Comparison of ENCODE assay signal across 8 mouse cellular contexts in genomic region chr11:95311425-95311807, GRCm38 (mm10). TPM values are rescaled to one million over a fixed set of nuclear protein-coding genes. Genes with fewer than 3 reads are reported as not detected.
DNase-seq lines count a peak whose midpoint lies in the region; ATAC-seq lines count a peak whose summit lies in the region.

No protein-coding gene starts in this region.

- WGBS in heart, embryonic 15.5 days, result 39% methylated on average over 5 of the region's 5 CpGs
- WGBS in hindbrain, embryonic 12.5 days, result 23% methylated on average over 5 of the region's 5 CpGs
- WGBS in midbrain, embryonic 11.5 days, result 15% methylated on average over 5 of the region's 5 CpGs

- DNase-seq in heart, adult 9 months (ENCODE audit: low spot score in 2 of 2), result no peak
- DNase-seq in WW6 (ENCODE audit: low read depth, low spot score), result peak; percentile 78
- no peak for DNase-seq in midbrain, embryonic 11.5 days (ENCODE audit: low spot score, missing footprints)
- no peak for DNase-seq in right cerebral cortex, postnatal 25 days
- DNase-seq in right cerebral cortex, adult 18-20 months, result no peak
- no peak for DNase-seq in natural killer cell, adult 2 months (ENCODE audit: low spot score in 2 of 2)

- H3K9me3 ChIP-seq in heart, embryonic 15.5 days (replicated peaks), result no peaks in the 10 kb centered on the region
- no peaks in the 10 kb centered on the region for H3K9me3 ChIP-seq in hindbrain, embryonic 12.5 days (replicated peaks)
- no peaks in the 10 kb centered on the region for H3K9me3 ChIP-seq in midbrain, embryonic 11.5 days (ENCODE audit: control insufficient read depth, low read length)

- H3K4me1 ChIP-seq in heart, embryonic 15.5 days (replicated peaks), result peaks cover 25% of the 10 kb centered on the region
- peaks cover 21% of the 10 kb centered on the region for H3K4me1 ChIP-seq in hindbrain, embryonic 12.5 days
- H3K4me1 ChIP-seq in midbrain, embryonic 11.5 days (ENCODE audit: control insufficient read depth, insufficient read depth, low read length), result peaks cover 13% of the 10 kb centered on the region

- peak overlapping the region; percentile 96 for H3K4me3 ChIP-seq in heart, embryonic 15.5 days
- H3K4me3 ChIP-seq in hindbrain, embryonic 12.5 days, result peak overlapping the region; percentile 79; the same call in 1 of the 2 replicates
- H3K4me3 ChIP-seq in midbrain, embryonic 11.5 days (ENCODE audit: low read depth, low read length), result peak overlapping the region; percentile 87

- peak overlapping the region; percentile 89 for H3K27ac ChIP-seq in heart, embryonic 15.5 days
- H3K27ac ChIP-seq in hindbrain, embryonic 12.5 days, result no peak overlapping the region
- H3K27ac ChIP-seq in midbrain, embryonic 11.5 days (ENCODE audit: low read depth, low read length), result no peak overlapping the region

- peak overlapping the region; percentile 73 for H3K4me2 ChIP-seq in heart, embryonic 15.5 days
- H3K4me2 ChIP-seq in hindbrain, embryonic 12.5 days (replicated peaks), result peak overlapping the region; percentile 76
- H3K4me2 ChIP-seq in midbrain, embryonic 11.5 days, result peak overlapping the region; percentile 63

- H3K27me3 ChIP-seq in heart, embryonic 15.5 days, result no peaks in the 10 kb centered on the region
- H3K27me3 ChIP-seq in hindbrain, embryonic 12.5 days, result no peaks in the 10 kb centered on the region
- H3K27me3 ChIP-seq in midbrain, embryonic 11.5 days (ENCODE audit: control insufficient read depth, insufficient read depth, low read length), result no peaks in the 10 kb centered on the region

- H3K36me3 ChIP-seq in heart, embryonic 15.5 days, result no peaks in the 10 kb centered on the region
- no peaks in the 10 kb centered on the region for H3K36me3 ChIP-seq in hindbrain, embryonic 12.5 days
- no peaks in the 10 kb centered on the region for H3K36me3 ChIP-seq in midbrain, embryonic 11.5 days (ENCODE audit: control insufficient read depth, insufficient read depth, low read length)

- ATAC-seq in heart, embryonic 15.5 days (replicated peaks; ENCODE audit: insufficient number of reproducible peaks, insufficient read depth, low FRiP score, low read depth), result no peak
- no peak for ATAC-seq in hindbrain, embryonic 12.5 days (ENCODE audit: low FRiP score)
- ATAC-seq in midbrain, embryonic 11.5 days (ENCODE audit: low FRiP score), result no peak

- H3K9ac ChIP-seq in heart, embryonic 15.5 days, result peak overlapping the region; percentile 63; the same call in 1 of the 2 replicates
- H3K9ac ChIP-seq in hindbrain, embryonic 12.5 days, result no peak overlapping the region
- H3K9ac ChIP-seq in midbrain, embryonic 11.5 days (ENCODE audit: low read length), result peak overlapping the region; percentile 66; the same call in 1 of the 2 replicates

RNA-seq across cellular contexts. Expression of gene Kat7, which starts 1.4 kb away (rescaled TPM):
- 43.3 and 51.3 TPM in 2 replicates for polyA plus RNA-seq in heart, embryonic 15.5 days (2015; fragmentation: Nextera tagmentation; extraction: Ambion mirVana)
- polyA plus RNA-seq in hindbrain, embryonic 12.5 days (2016; fragmentation: Nextera tagmentation; extraction: Ambion mirVana), result 71.8 and 73.6 TPM in 2 replicates
- 75.8 and 80.9 TPM in 2 replicates for polyA plus RNA-seq in midbrain, embryonic 11.5 days (2014; fragmentation: Nextera tagmentation; extraction: Ambion mirVana)

RNA-seq across cellular contexts. Expression of gene Fam117a, which starts 25.4 kb away (rescaled TPM):
- 4.1 and 6.8 TPM in 2 replicates for polyA plus RNA-seq in heart, embryonic 15.5 days (2015; fragmentation: Nextera tagmentation; extraction: Ambion mirVana)
- 11.7 and 11.9 TPM in 2 replicates for polyA plus RNA-seq in hindbrain, embryonic 12.5 days (2016; fragmentation: Nextera tagmentation; extraction: Ambion mirVana)
- 7.5 and 7.6 TPM in 2 replicates for polyA plus RNA-seq in midbrain, embryonic 11.5 days (2014; fragmentation: Nextera tagmentation; extraction: Ambion mirVana)

RNA-seq across cellular contexts. Expression of gene Tac4, which starts 50.1 kb away (rescaled TPM):
- not detected in 2 replicates for polyA plus RNA-seq in heart, embryonic 15.5 days (2015; fragmentation: Nextera tagmentation; extraction: Ambion mirVana)
- polyA plus RNA-seq in hindbrain, embryonic 12.5 days (2016; fragmentation: Nextera tagmentation; extraction: Ambion mirVana), result 0.18 and 0.22 TPM in 2 replicates
- not detected in 2 replicates for polyA plus RNA-seq in midbrain, embryonic 11.5 days (2014; fragmentation: Nextera tagmentation; extraction: Ambion mirVana)
